Mouse (Mus musculus) heart, adult 2 months (tissue): ENCODE results near the gene Gcdh.

Experiments
- CTCF ChIP-seq: fragments of 200-600 bp; IDR thresholded peaks from 2 replicates; pipeline ENCODE4 v1.8.1; 2022; ENCODE audit warnings: antibody characterized with exemption, mild to moderate bottlenecking, moderate library complexity
- POLR2A ChIP-seq: fragments of 200-500 bp; IDR thresholded peaks from 2 replicates; pipeline ENCODE4 v1.6.1; 2011; ENCODE audit warnings: mild to moderate bottlenecking, low read depth, low read length, control low read depth; ENCODE audit not compliant: insufficient read depth

- TF ChIP-seq POLR2A (no peak), CTCF (no peak)
Measured at GRCm38 (mm10) chr8:84874339-84874738, 19.4 kb downstream of the Gcdh start.
